Comparison of ENCODE assay signal across 10 mouse cellular contexts in genomic region chr7:65880666-65881289, GRCm38 (mm10). TPM values are rescaled to one million over a fixed set of nuclear protein-coding genes. Genes with fewer than 3 reads are reported as not detected.
DNase-seq lines count a peak whose midpoint lies in the region; ATAC-seq lines count a peak whose summit lies in the region.
"Had no signal": no experiment of that assay in that cellular context is flagged by ENCODE, and none has a peak within 500 bp of the region (broad histone marks: within the 10 kb centered on the region; RNA-seq: fewer than 3 reads in every experiment).

No protein-coding gene starts in this region.

- no peak overlapping the region for H3K9ac ChIP-seq in hindbrain, embryonic 15.5 days
- no peak overlapping the region for H3K9ac ChIP-seq in neural tube, embryonic 12.5 days
- H3K9ac ChIP-seq in liver, embryonic 12.5 days, result no peak overlapping the region
- H3K9ac ChIP-seq: midbrain, embryonic 15.5 days had no signal

- ATAC-seq in hindbrain, embryonic 15.5 days (ENCODE audit: low FRiP score, low read depth), result no peak
- ATAC-seq in neural tube, embryonic 12.5 days (ENCODE audit: low FRiP score, low read depth), result no peak
- peak; percentile 77 for ATAC-seq in liver, embryonic 12.5 days
- ATAC-seq: midbrain, embryonic 15.5 days had no signal

- peaks cover 6% of the 10 kb centered on the region for H3K4me1 ChIP-seq in hindbrain, embryonic 15.5 days (replicated peaks)
- 0 out of 2 replicates have a peak, but pooled peaks cover 5% of the 10 kb centered on the region for H3K4me1 ChIP-seq in hindbrain, embryonic 10.5 days (replicated peaks)
- H3K4me1 ChIP-seq in neural tube, embryonic 12.5 days, result peaks cover 4% of the 10 kb centered on the region; the same call in 1 of the 2 replicates
- peaks cover 34% of the 10 kb centered on the region for H3K4me1 ChIP-seq in liver, embryonic 12.5 days

- no peak overlapping the region for H3K27ac ChIP-seq in hindbrain, embryonic 15.5 days (replicated peaks)
- no peak overlapping the region for H3K27ac ChIP-seq in hindbrain, embryonic 10.5 days
- no peak overlapping the region for H3K27ac ChIP-seq in neural tube, embryonic 12.5 days
- peak overlapping the region; percentile 81 for H3K27ac ChIP-seq in liver, embryonic 12.5 days
- H3K27ac ChIP-seq: midbrain, embryonic 15.5 days had no signal

- no peak overlapping the region for H3K4me3 ChIP-seq in hindbrain, embryonic 15.5 days
- H3K4me3 ChIP-seq in hindbrain, embryonic 10.5 days, result no peak overlapping the region
- no peak overlapping the region for H3K4me3 ChIP-seq in neural tube, embryonic 12.5 days
- H3K4me3 ChIP-seq in liver, embryonic 12.5 days, result no peak overlapping the region; the same call in 1 of the 2 replicates
- H3K4me3 ChIP-seq: midbrain, embryonic 15.5 days had no signal

- 84% methylated on average over 5 of the region's 5 CpGs for WGBS in hindbrain, embryonic 15.5 days
- 87% methylated on average over 5 of the region's 5 CpGs for WGBS in hindbrain, embryonic 10.5 days
- WGBS in neural tube, embryonic 12.5 days, result 88% methylated on average over 5 of the region's 5 CpGs
- 24% methylated on average over 5 of the region's 5 CpGs for WGBS in liver, embryonic 12.5 days (ENCODE audit: insufficient replicate concordance)

- no peak for DNase-seq in hindbrain, embryonic 10.5 days (ENCODE audit: low spot score)
- DNase-seq in neural tube, embryonic 10.5 days (ENCODE audit: extremely low spot score, low spot score), result no peak
- no peak for DNase-seq in left cerebral cortex, adult 18-20 months (ENCODE audit: low spot score in 2 of 2)
- no peak for DNase-seq in gastrocnemius, postnatal 4 days (ENCODE audit: low spot score in 2 of 2)
- DNase-seq: kidney, postnatal 25 days; thymus, postnatal 4 days had no signal

- 0 out of 2 replicates have a peak overlapping the region, but pooled peaks have one; percentile 42 for H3K4me2 ChIP-seq in hindbrain, embryonic 15.5 days
- peak overlapping the region; percentile 41; the same call in 1 of the 2 replicates for H3K4me2 ChIP-seq in neural tube, embryonic 12.5 days (replicated peaks)
- peak overlapping the region; percentile 62 for H3K4me2 ChIP-seq in liver, embryonic 12.5 days

- no peaks in the 10 kb centered on the region for H3K9me3 ChIP-seq in hindbrain, embryonic 15.5 days
- no peaks in the 10 kb centered on the region for H3K9me3 ChIP-seq in hindbrain, embryonic 10.5 days
- H3K9me3 ChIP-seq in neural tube, embryonic 12.5 days, result no peaks in the 10 kb centered on the region
- no peaks in the 10 kb centered on the region for H3K9me3 ChIP-seq in liver, embryonic 12.5 days (replicated peaks)
- H3K9me3 ChIP-seq: midbrain, embryonic 15.5 days had no signal

- H3K27me3 ChIP-seq in hindbrain, embryonic 15.5 days, result no peaks in the 10 kb centered on the region
- no peaks in the 10 kb centered on the region for H3K27me3 ChIP-seq in hindbrain, embryonic 10.5 days (ENCODE audit: insufficient read depth, poor library complexity, severe bottlenecking)
- H3K27me3 ChIP-seq in neural tube, embryonic 12.5 days (replicated peaks), result no peaks in the 10 kb centered on the region
- H3K27me3 ChIP-seq in liver, embryonic 12.5 days (replicated peaks), result no peaks in the 10 kb centered on the region
- H3K27me3 ChIP-seq: midbrain, embryonic 15.5 days had no signal

- H3K36me3 ChIP-seq in hindbrain, embryonic 15.5 days, result no peaks in the 10 kb centered on the region
- no peaks in the 10 kb centered on the region for H3K36me3 ChIP-seq in hindbrain, embryonic 10.5 days
- no peaks in the 10 kb centered on the region for H3K36me3 ChIP-seq in neural tube, embryonic 12.5 days
- no peaks in the 10 kb centered on the region for H3K36me3 ChIP-seq in liver, embryonic 12.5 days
- H3K36me3 ChIP-seq: midbrain, embryonic 15.5 days had no signal

RNA-seq across cellular contexts. Expression of gene Pcsk6, which starts 19.2 kb away (rescaled TPM):
- 1.0 and 1.8 TPM in 2 replicates for polyA plus RNA-seq in hindbrain, embryonic 15.5 days (2015; fragmentation: Nextera tagmentation; extraction: Ambion mirVana)
- 1.0 and 1.2 TPM in 2 replicates for polyA plus RNA-seq in hindbrain, embryonic 10.5 days (2016; fragmentation: Nextera tagmentation; extraction: Ambion mirVana)
- 1.5 and 1.8 TPM in 2 replicates for polyA plus RNA-seq in neural tube, embryonic 12.5 days (2016; fragmentation: Nextera tagmentation; extraction: Ambion mirVana)
- 0.87 and 1.0 TPM in 2 replicates for polyA plus RNA-seq in liver, embryonic 12.5 days (2016; fragmentation: Nextera tagmentation; extraction: Ambion mirVana)
- total RNA-seq in left cerebral cortex, adult 18-20 months (2021), result 10 to 100 TPM in 1 of 2 experiments, 1 to 10 TPM in 1; 8.3 to 11.7 TPM
- total RNA-seq in gastrocnemius, postnatal 4 days (2021), result 10 to 100 TPM; 45.4 to 64.7 TPM
